Mouse (Mus musculus): Measurements from ENCODE around the gene P2ry4. TPM values are rescaled to one million over a fixed set of nuclear protein-coding genes. Genes with fewer than 3 reads are reported as not detected.

The P2ry4 gene
- total RNA-seq (2021), result under 1 TPM in 1 of 2 experiments, not detected in 1; 0.07 TPM
- long read RNA-seq, result 0 reads

- no peak for DNase-seq (ENCODE audit: low spot score in 2 of 2)
These were observed at the start of gene P2ry4 for GRCm38 (mm10) chrX:100594791-100595190. TSS of gene P2ry4 (minus strand) at chrX:100594869.

DNA sequence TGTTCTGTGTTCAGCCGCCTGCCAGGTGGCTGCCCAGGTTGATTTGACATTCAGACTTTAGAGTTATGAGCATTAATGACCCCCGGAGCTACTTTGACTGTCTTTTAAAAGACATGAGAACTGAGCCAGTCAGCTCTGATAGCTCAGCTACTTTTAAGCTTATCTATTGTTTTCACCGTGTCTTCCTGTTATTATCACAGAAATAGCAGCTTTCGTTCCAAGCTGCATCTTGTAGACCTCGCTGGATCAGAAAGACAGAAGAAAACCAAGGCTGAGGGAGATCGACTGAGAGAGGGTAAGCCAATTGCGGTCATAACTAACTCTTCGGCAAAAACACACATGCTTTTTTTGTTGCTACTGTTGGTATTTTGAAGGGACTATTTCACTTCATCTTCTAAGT lies 43.8 kb upstream of the P2ry4 start:
- no peak for DNase-seq (ENCODE audit: low spot score in 2 of 2)

DNA sequence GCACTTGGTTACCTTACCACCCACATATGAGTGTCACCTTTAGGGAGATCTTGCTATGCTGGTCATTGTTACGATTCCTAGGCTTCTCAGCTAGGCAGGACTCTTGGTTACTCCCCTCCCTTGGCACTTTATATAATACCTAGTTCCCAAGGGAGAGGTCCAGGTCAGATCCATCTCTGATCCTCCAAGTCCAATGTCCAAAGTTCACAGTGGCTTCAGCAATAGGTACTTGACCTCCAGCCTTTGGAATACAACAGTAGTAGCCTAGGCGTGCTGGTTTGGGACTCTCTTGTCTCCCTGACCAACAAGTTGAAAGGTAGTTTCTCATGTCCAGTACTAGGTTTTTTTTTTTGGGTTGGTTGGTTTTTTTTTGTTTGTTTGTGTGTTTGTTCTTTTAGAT lies 34.4 kb upstream of the P2ry4 start:
- DNase-seq (ENCODE audit: low spot score in 2 of 2), result no peak

DNA sequence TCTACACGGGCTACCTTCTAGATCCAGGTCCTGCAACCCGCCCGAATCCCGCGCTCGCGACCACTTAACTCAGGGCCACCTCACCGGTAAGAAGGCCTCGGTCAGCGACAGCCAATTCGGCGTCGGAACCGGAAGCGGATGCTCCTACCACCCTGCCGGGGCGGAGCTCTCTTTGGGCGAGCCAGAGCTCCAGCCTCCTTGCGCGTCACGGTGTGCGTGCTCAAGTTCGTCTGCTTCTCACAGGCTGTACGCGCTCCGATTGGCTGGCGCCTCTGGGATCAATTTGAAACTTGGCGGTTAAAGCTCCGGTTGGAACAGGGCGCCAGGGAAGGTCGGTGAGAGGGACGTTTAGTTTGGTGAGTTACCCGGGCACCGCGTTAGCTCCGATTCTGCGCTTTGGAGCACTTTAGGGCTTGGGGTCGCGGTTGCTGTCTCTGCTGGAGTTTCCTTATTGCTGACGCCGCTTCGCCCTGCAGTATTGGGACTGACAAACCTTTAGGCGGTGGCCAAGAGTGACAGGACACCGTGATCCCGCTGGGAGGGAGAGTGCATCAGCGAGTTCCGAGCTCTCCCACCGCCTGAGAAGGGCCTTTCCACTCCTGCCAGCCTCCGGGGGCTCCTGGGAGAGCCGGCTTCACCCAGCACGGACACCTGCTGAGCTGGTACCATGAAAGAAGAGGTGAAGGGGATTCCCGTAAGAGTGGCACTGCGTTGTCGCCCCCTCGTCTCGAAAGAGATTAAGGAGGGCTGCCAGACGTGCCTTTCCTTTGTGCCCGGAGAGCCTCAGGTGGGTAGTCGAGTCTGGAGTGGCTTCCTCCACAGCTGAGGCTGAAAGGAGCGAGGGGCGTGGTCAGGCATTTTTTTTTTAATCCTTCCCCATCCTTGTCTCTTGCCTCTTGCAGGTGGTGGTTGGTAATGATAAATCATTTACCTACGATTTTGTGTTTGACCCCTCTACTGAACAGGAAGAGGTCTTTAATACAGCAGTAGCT lies 31.4 kb upstream of the P2ry4 start, which contains the start of gene Pdzd11:
Gene Pdzd11 (minus strand): TSS at position 767 of the 992 bp plus-strand sequence.
- DNase-seq (ENCODE audit: low spot score in 2 of 2), result peak; percentile 81 to 89

- DNase-seq (ENCODE audit: low spot score in 2 of 2), result no peak
These were observed 30.8 kb upstream of the P2ry4 start, which contains the start of gene Kif4 for GRCm38 (mm10) chrX:100625546-100625801. TSS of gene Kif4 (plus strand) at chrX:100625737.

DNA sequence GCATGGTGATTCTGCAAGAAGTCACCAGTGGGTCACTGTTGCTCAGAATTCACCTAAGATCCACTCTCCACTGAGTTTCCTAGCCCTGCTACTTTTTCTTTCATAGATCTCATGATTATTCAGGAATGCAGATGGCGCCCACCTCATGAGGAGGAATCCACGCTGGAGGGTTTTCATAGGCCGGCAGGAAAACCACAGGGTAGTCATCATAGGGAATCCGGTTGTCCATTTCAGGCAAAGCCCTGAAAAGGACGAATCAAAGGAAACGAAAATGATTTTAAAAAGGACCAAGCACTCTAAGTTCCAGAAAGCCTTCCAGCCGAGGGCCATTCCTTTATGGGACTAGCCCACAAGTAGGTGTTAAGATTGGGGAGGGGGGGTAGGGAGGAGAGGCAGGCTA lies 30.5 kb upstream of the P2ry4 start:
- DNase-seq (ENCODE audit: low spot score in 2 of 2), result no peak

GRCm38 (mm10) chrX:100624242-100624641 lies 29.6 kb upstream of the P2ry4 start:
- DNase-seq (ENCODE audit: low spot score in 2 of 2), result no peak

GRCm38 (mm10) chrX:100621366-100621765 lies 26.7 kb upstream of the P2ry4 start:
- DNase-seq (ENCODE audit: low spot score in 2 of 2), result no peak

- no peak for DNase-seq (ENCODE audit: low spot score in 2 of 2)
These were observed 23.8 kb upstream of the P2ry4 start for GRCm38 (mm10) chrX:100618488-100618887.

GRCm38 (mm10) chrX:100605314-100605713 lies 10.6 kb upstream of the P2ry4 start, which contains the start of gene Arr3:
TSS of gene Arr3 (plus strand) at chrX:100605497.
- no peak for DNase-seq (ENCODE audit: low spot score in 2 of 2)

- peak in 1 of 2 experiments; percentile 19 for DNase-seq (ENCODE audit: low spot score in 2 of 2)
These were observed 5.1 kb upstream of the P2ry4 start for GRCm38 (mm10) chrX:100599755-100600154.

GRCm38 (mm10) chrX:100597439-100597838 lies 2.8 kb upstream of the P2ry4 start:
- peak in 1 of 2 experiments; percentile 51 for DNase-seq (ENCODE audit: low spot score in 2 of 2)

GRCm38 (mm10) chrX:100571951-100572350 lies 22.7 kb downstream of the P2ry4 start, which contains the start of gene Awat1:
TSS of gene Awat1 (plus strand) at chrX:100572251.
- DNase-seq (ENCODE audit: low spot score in 2 of 2), result no peak

DNA sequence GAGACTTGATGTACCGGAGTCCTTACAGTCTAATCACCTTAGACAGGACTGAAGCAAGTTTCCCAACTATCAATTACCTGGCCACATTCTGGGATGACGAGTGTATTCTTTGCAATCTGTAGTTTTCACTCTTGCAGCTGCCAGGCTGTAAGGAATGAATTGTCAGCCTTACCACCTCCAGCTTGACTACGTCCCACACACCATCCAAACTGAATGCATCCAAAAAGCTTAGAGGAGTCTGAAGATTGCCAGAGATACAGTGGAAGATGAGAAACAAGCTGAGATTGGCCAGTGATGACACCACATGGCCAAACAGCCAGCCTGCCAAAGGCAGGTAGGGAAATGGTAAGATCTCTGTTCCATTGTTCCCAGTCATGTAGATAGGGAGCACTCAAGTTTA lies 29.0 kb downstream of the P2ry4 start:
- peak in 1 of 2 experiments; percentile 3 for DNase-seq (ENCODE audit: low spot score in 2 of 2)

- no peak for DNase-seq (ENCODE audit: low spot score in 2 of 2)
These were observed 38.6 kb downstream of the P2ry4 start for GRCm38 (mm10) chrX:100556026-100556425.

Other genes with a start within 250 kb of the P2ry4 start
- not detected for gene Otud6a, start 165.9 kb downstream of the P2ry4 start, total RNA-seq (2021)
- not detected for gene Awat2, start 152.2 kb downstream of the P2ry4 start, total RNA-seq (2021)
- 10 to 100 TPM; 38.1 to 39.6 TPM for gene Igbp1, start 100.6 kb downstream of the P2ry4 start, total RNA-seq (2021)
- under 1 TPM; 0.43 to 0.45 TPM for gene Dgat2l6, start 70.0 kb downstream of the P2ry4 start, total RNA-seq (2021)
- not detected for gene Awat1, start 22.6 kb downstream of the P2ry4 start, total RNA-seq (2021)
- gene Arr3, start 10.6 kb upstream of the P2ry4 start, total RNA-seq (2021), result under 1 TPM; 0.84 to 0.92 TPM
- gene Kif4, start 30.9 kb upstream of the P2ry4 start, total RNA-seq (2021), result under 1 TPM; 0.43 to 0.50 TPM
- 10 to 100 TPM; 41.6 to 43.5 TPM for gene Pdzd11, start 31.7 kb upstream of the P2ry4 start, total RNA-seq (2021)
- gene Gdpd2, start 135.0 kb upstream of the P2ry4 start, total RNA-seq (2021), result 10 to 100 TPM in 1 of 2 experiments, 1 to 10 TPM in 1; 8.2 to 14.9 TPM
- gene Dlg3, start 172.9 kb upstream of the P2ry4 start, total RNA-seq (2021), result 100 to 1,000 TPM; 149 to 153 TPM